Mouse (Mus musculus) adrenal gland (tissue): Measurements from ENCODE around the gene Slit2.

Experiments used
- intact Hi-C: fragments of 180-260 bp; cut with DNase I; formaldehyde crosslinking; loops from one replicate; pipeline ENCODE4 v1.15.1; 2025
- microRNA-seq, 2 experiments: library from miRNA; unstranded; fragments of <30 nt; microRNA quantifications; one replicate each; pipeline ENCODE4; 2019

The Slit2 gene

DNA sequence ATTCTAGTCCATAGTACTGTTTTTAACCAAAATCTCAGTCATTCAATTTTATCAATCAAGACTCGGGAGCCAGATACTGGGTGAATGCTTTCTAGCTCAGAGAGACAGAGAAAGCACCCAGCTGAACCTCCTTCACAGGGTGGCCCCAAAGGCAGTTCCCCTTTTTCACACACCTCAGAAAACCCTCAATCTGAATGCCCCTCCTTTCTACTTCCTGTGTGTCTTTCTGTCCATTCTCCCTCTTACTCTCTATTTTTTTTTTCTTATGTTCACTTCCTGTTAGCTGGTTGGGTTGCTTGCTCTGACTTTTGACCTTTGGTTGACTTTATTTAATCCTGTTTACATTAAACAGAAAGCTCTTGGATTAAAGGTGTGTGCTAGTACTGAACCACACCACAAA lies 366.4 kb downstream of the Slit2 start:
- intact Hi-C loops: loop anchor here (5.0 kb wide), 2 partner anchors 107 to 222 kb away; no protein-coding TSS in a partner anchor

Small RNA genes within 50 kb of the gene (microRNA-seq; reads per million reads assigned to microRNA genes)
- 6.6 to 7.2 reads per million in 2 experiments for gene Mir218-1
